Mouse (Mus musculus) midbrain, embryonic 16.5 days (tissue): ENCODE results near the gene Rbm6. TPM values are rescaled to one million over a fixed set of nuclear protein-coding genes. Genes with fewer than 3 reads are reported as not detected.

Experiments
- ATAC-seq: fragments of 200-750 bp; cut with Nextera tagmentation; 2 replicates; pipeline ENCODE4 v1.8.0; 2017; ENCODE audit warnings: moderate TSS enrichment
- H3K27ac ChIP-seq: fragments of 300-500 bp; sonication (generic); 2 replicates; pipeline ENCODE4 v1.5.1; 2014; ENCODE audit warnings: mild to moderate bottlenecking, low read length, mixed read lengths
- H3K27me3 ChIP-seq: fragments of 300-500 bp; sonication (generic); 2 replicates; pipeline ENCODE4 v1.6.1; 2014; ENCODE audit warnings: low read depth, low read length, mixed read lengths; ENCODE audit not compliant: control insufficient read depth, insufficient read depth
- H3K36me3 ChIP-seq: fragments of 300-500 bp; sonication (generic); 2 replicates; pipeline ENCODE4 v1.6.1; 2014; ENCODE audit warnings: mild to moderate bottlenecking, low read length, moderate library complexity, mixed read lengths; ENCODE audit not compliant: control insufficient read depth, insufficient read depth
- H3K4me1 ChIP-seq: fragments of 300-500 bp; sonication (generic); 2 replicates; pipeline ENCODE4 v1.6.1; 2014; ENCODE audit warnings: mild to moderate bottlenecking, low read length, mixed read lengths; ENCODE audit not compliant: control insufficient read depth, insufficient read depth
- H3K4me2 ChIP-seq: fragments of 300-500 bp; sonication (generic); 2 replicates; pipeline ENCODE4 v1.6.1; 2014; ENCODE audit warnings: mild to moderate bottlenecking, low read length, mixed read lengths
- H3K4me3 ChIP-seq: fragments of 300-500 bp; sonication (generic); 2 replicates; pipeline ENCODE4 v1.5.1; 2014; ENCODE audit warnings: low read depth, mild to moderate bottlenecking, low read length, moderate library complexity, mixed read lengths
- H3K9ac ChIP-seq: fragments of 300-500 bp; sonication (generic); 2 replicates; pipeline ENCODE4 v1.6.1; 2014; ENCODE audit warnings: low read depth, low read length, mixed read lengths
- H3K9me3 ChIP-seq: fragments of 300-500 bp; sonication (generic); replicated peaks from 2 replicates; pipeline ENCODE4 v1.6.1; 2014; ENCODE audit warnings: mild to moderate bottlenecking, low read length, mixed read lengths; ENCODE audit not compliant: control insufficient read depth, poor library complexity, severe bottlenecking
- WGBS: fragments of 180-500 bp; shearing (Covaris S2); extraction: QIAGEN DNeasy Blood & Tissue Kit; methylation state at CpG from one replicate; pipeline ENCODE4 v1.1.7; 2014; 5-methylcytosine and 5-hydroxymethylcytosine counted together
- polyA plus RNA-seq: library from polyadenylated mRNA; unstranded; fragments of >200 nt; fragmentation: Nextera tagmentation; extraction: Ambion mirVana; gene quantifications from 2 replicates; pipeline ENCODE4 v1.2.1, GENCODE M21; 2015

Rbm6 gene
- polyA plus RNA-seq, 1 experiment from 2014 or later = 95.5 TPM

- Histone ChIP-seq H3K36me3 (no peaks in the 10 kb centered on the region), H3K9ac (peak overlapping the region; percentile 33; the same call in 1 of the 2 replicates), H3K27me3 (no peaks in the 10 kb centered on the region), H3K27ac (peak overlapping the region; percentile 92), H3K4me1 (peaks cover 46% of the 10 kb centered on the region), H3K4me3 (no peak overlapping the region), H3K4me2 (peak overlapping the region; percentile 27), H3K9me3 (no peaks in the 10 kb centered on the region)
- ATAC-seq = no peak
- 63% methylated on average over 6 of the region's 6 CpGs for WGBS
These were observed 143.9 kb downstream of the Rbm6 start for GRCm38 (mm10) chr9:107728919-107729670.

DNA sequence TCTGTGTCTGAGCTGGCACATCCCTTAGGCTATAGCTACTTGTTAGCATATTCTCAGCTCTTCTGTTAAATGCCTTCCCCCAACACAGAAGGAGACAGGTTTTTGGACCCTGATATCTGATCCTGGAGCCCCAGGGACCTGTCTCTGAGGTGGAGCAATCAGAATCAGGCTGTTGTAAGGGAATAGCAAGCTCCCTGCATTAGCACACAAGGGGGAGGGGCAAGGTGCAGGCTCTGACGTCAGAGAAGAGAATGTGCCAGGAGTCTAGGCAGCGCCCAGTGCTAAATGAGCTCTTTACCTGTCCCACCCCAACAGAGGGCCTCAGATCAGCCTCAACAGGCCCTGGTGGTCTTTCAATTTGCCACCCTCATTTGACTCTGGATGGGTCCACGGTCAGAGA, 146.0 kb downstream of the Rbm6 start:
- no peak overlapping the region for H3K4me3 ChIP-seq
- H3K27me3 ChIP-seq = no peaks in the 10 kb centered on the region
- H3K27ac ChIP-seq = peak overlapping the region; percentile 72
- no peaks in the 10 kb centered on the region for H3K36me3 ChIP-seq
- H3K4me2 ChIP-seq = no peak overlapping the region
- ATAC-seq = peak; percentile 16; the same call in 1 of the 2 replicates
- H3K9me3 ChIP-seq = no peaks in the 10 kb centered on the region
- H3K9ac ChIP-seq = no peak overlapping the region
- 46% methylated on average over 3 of the region's 3 CpGs for whole genome bisulfite sequencing
- H3K4me1 ChIP-seq = peaks cover 64% of the 10 kb centered on the region

GRCm38 (mm10) chr9:107724796-107725195, 148.2 kb downstream of the Rbm6 start:
- Histone ChIP-seq H3K27me3 (no peaks in the 10 kb centered on the region), H3K4me2 (no peak overlapping the region), H3K9me3 (no peaks in the 10 kb centered on the region), H3K36me3 (no peaks in the 10 kb centered on the region), H3K27ac (no peak overlapping the region), H3K9ac (no peak overlapping the region), H3K4me1 (peaks cover 50% of the 10 kb centered on the region), H3K4me3 (no peak overlapping the region)
- ATAC-seq = no peak
- 96% methylated on average over 1 of the region's 1 CpGs for WGBS

- Histone ChIP-seq H3K9me3 (no peaks in the 10 kb centered on the region), H3K36me3 (no peaks in the 10 kb centered on the region), H3K4me1 (peaks cover 42% of the 10 kb centered on the region), H3K4me2 (0 out of 2 replicates have a peak overlapping the region, but pooled peaks have one; percentile 5), H3K27ac (peak overlapping the region; percentile 64), H3K4me3 (no peak overlapping the region), H3K9ac (no peak overlapping the region; the same call in 1 of the 2 replicates), H3K27me3 (no peaks in the 10 kb centered on the region)
- WGBS = 1% methylated on average over 11 of the region's 11 CpGs
- 0 out of 2 replicates have a peak, but pooled peaks have one; percentile 16 for ATAC-seq
These were observed 149.1 kb downstream of the Rbm6 start for GRCm38 (mm10) chr9:107723794-107724531.

Other genes starting within 250 kb of the Rbm6 start
- gene Gnai2, start 237.9 kb downstream of the Rbm6 start, polyA plus RNA-seq = 278 and 281 TPM in 2 replicates
- 31.1 and 34.0 TPM in 2 replicates for gene Slc38a3, start 203.7 kb downstream of the Rbm6 start, polyA plus RNA-seq
- 1.6 and 2.2 TPM in 2 replicates for gene Gnat1, start 193.5 kb downstream of the Rbm6 start, polyA plus RNA-seq
- 16.6 and 19.2 TPM in 2 replicates for gene Sema3f, start 162.8 kb downstream of the Rbm6 start, polyA plus RNA-seq
- 239 and 270 TPM in 2 replicates for gene Rbm5, start 102.2 kb downstream of the Rbm6 start, polyA plus RNA-seq
- 23.3 and 23.4 TPM in 2 replicates for gene Mon1a, start 14.9 kb upstream of the Rbm6 start, polyA plus RNA-seq
- 1.4 and 2.6 TPM in 2 replicates for gene Mst1r, start 33.6 kb upstream of the Rbm6 start, polyA plus RNA-seq
- gene Actl11, start 55.2 kb upstream of the Rbm6 start, polyA plus RNA-seq = not detected in 2 replicates
- gene Camkv, start 62.4 kb upstream of the Rbm6 start, polyA plus RNA-seq = 90.2 and 121 TPM in 2 replicates
- gene Traip, start 76.9 kb upstream of the Rbm6 start, polyA plus RNA-seq = 10.0 and 12.6 TPM in 2 replicates
- gene Uba7, start 102.3 kb upstream of the Rbm6 start, polyA plus RNA-seq = 3.7 and 4.7 TPM in 2 replicates
- gene Gm20661, start 109.8 kb upstream of the Rbm6 start, polyA plus RNA-seq = 0.65 and 0.67 TPM in 2 replicates
- 16.7 and 17.6 TPM in 2 replicates for gene Inka1, start 112.6 kb upstream of the Rbm6 start, polyA plus RNA-seq
- 1.2 and 1.4 TPM in 2 replicates for gene Cdhr4, start 119.3 kb upstream of the Rbm6 start, polyA plus RNA-seq
- gene Gm20662, start 123.1 kb upstream of the Rbm6 start, polyA plus RNA-seq = 0.83 and 0.97 TPM in 2 replicates
- gene Ip6k1, start 129.3 kb upstream of the Rbm6 start, polyA plus RNA-seq = 115 and 118 TPM in 2 replicates
- gene Gmppb, start 176.0 kb upstream of the Rbm6 start, polyA plus RNA-seq = 19.8 and 22.8 TPM in 2 replicates
- gene Amigo3, start 179.9 kb upstream of the Rbm6 start, polyA plus RNA-seq = 2.6 and 2.8 TPM in 2 replicates
- gene Mst1, start 207.2 kb upstream of the Rbm6 start, polyA plus RNA-seq = 0.09 TPM in 1 of 2 replicates, not detected in the other
- gene Rnf123, start 210.1 kb upstream of the Rbm6 start, polyA plus RNA-seq = 53.4 and 53.9 TPM in 2 replicates
- 46.0 and 50.8 TPM in 2 replicates for gene Apeh, start 221.4 kb upstream of the Rbm6 start, polyA plus RNA-seq